Mouse (Mus musculus): ENCODE measurements around the gene Dact3. TPM values are rescaled to one million over a fixed set of nuclear protein-coding genes. Genes with fewer than 3 reads are reported as not detected.
A peak's percentile ranks its signal among the peaks of the same experiment; 100 is the strongest.

Gene Dact3
- total RNA-seq, 2 experiments from 2014 or later: 0.89 to 1.6 TPM

DNA sequence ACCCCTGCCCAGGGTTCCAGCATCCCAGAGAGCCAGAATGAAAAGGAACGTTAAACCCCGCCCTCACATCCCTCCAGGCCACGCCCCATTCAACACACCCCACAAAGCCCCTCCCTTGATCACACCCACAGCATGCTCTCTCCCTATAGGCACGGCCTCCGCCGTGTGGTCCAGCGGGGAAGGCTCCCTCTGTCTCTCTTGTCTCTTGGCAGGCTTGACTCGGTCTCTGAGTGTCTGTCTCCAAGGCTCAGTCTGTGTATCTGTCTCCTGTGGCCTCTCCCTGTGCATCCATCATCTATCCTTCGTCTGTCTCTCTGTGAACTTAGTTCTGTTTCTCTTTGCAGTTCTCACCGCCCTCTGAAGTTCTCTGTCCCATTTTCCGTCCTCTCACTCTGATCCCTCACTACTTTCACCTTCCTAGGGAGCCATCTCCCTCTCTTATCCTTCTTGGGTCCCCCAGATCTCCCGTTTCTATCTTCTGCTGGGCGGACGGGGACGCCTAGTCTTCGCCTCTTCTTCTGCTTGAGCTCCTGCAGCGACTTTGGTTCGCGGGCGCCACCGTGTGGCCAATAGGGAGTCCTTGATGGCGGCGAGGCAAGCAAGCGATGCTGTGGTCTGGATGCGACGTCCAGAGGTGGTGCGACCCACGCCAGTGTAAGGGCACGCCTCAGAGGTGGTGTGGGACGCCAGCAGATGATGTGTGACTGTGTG is 16.7 kb downstream of the Dact3 start, which contains the start of gene Gng8:
Gene Gng8 (plus strand): TSS at position 146 of the 711 bp plus-strand sequence.
- peak; percentile 87 for DNase-seq (ENCODE audit: low spot score)

GRCm38 (mm10) chr7:16892352-16892730 is 17.2 kb downstream of the Dact3 start:
- no peak for DNase-seq (ENCODE audit: low spot score)

GRCm38 (mm10) chr7:16893612-16894011 is 18.5 kb downstream of the Dact3 start:
- DNase-seq (ENCODE audit: low spot score): no peak

GRCm38 (mm10) chr7:16894279-16894678 is 19.2 kb downstream of the Dact3 start:
- DNase-seq (ENCODE audit: low spot score): no peak

DNA sequence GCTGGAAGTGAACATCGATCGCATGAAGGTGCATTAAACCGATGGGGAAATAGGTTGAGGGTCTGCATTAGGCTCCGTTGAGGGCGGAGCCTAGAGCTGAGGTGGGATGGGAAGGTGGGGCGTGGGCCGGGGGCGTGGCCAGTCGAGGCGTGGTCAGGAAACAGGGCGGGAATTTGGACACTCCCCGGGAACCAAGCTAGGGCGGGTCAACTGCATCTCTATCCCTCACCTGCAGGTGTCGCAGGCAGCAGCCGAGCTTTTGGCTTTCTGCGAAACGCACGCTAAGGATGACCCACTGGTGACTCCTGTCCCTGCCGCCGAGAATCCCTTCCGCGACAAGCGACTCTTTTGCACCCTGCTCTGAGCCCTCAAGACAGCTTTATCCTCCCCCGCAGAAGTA is 19.9 kb downstream of the Dact3 start:
- DNase-seq (ENCODE audit: low spot score): peak; percentile 82

GRCm38 (mm10) chr7:16895511-16895910 is 20.4 kb downstream of the Dact3 start:
- DNase-seq (ENCODE audit: low spot score): no peak

GRCm38 (mm10) chr7:16900526-16900925 is 25.4 kb downstream of the Dact3 start:
- DNase-seq (ENCODE audit: low spot score): peak; percentile 47

- no peak for DNase-seq (ENCODE audit: low spot score)
These were observed 28.4 kb downstream of the Dact3 start for GRCm38 (mm10) chr7:16903439-16903955.

DNA sequence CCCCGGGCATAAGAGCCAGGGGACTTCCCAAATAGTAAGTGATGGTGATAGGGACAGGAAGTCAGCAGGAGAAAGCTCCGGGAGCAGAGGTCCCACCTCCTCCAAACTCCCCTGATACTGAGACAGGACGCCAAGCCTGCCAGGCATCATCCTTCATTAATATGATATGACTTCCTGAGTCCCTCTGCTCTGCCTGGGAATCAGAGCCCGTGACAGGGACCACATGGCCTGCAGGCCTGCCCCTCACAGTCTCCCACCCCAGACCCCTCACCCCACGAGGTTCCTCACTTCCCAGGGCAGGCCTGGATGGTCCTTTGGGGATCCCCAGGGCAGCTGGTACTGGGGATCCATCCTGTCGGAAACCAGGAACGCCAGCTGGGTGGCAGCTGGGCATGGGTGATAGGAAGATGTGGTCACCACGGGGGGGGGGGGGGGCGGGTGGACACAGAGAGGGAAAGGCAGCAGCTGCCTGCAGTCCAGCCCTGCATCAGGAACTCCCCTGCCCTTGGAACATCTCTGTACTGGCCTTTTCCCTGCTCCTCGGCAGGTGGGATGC is 29.1 kb downstream of the Dact3 start:
- DNase-seq (ENCODE audit: low spot score): no peak

DNA sequence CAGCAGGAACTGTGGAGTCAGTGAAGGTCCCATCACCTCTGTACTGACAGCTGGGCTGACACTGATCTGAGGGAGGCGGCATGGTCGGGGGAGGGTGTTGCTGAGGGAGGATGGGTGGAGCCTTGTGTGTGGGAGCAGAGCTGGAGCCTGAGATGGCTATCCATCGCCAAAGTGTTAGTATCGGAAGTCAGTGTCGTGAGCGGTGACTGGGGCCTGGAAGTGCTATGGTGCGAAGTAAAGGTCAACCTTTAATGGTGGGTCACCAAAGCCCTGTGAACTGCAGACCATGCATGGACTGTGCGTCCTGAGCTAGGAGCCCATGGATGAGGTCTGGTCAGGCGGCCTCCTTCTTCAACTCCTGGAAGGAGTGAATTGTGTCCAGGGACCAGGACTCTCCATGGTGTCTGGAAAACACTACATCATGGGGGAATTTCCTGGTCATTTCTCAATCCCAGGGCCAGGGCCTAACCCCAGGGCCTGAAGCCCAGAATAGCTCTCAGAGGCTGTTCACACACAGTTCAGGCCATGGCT is 30.4 kb downstream of the Dact3 start:
- DNase-seq (ENCODE audit: low spot score): peak; percentile 52

DNA sequence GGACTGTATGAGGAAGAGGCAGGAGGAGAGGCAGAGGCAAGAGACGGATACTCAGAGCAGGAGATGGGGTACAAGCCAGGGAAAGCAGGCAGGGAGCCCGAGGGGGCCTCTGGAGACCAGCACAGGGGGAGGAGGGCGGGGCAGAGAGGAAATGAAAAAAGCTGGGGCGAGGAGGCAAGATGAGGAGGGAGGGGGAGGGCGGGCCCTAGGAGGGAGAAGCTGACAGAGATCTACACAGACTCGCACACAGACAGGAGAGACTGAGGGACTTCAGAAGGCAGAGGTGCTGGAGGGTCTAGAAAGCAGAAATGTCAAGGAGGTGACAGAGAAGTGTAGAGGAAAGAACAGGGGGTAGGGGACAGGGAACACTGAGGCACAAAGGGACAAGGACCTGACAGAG is 31.2 kb downstream of the Dact3 start, which contains the start of gene Ptgir:
Gene Ptgir (plus strand): TSS at position 210 of the 400 bp plus-strand sequence.
- DNase-seq (ENCODE audit: low spot score): peak; percentile 87

GRCm38 (mm10) chr7:16906889-16907559 is 31.9 kb downstream of the Dact3 start:
- no peak for DNase-seq (ENCODE audit: low spot score)

- DNase-seq (ENCODE audit: low spot score): no peak
These were observed 32.7 kb downstream of the Dact3 start for GRCm38 (mm10) chr7:16907842-16908241.

DNA sequence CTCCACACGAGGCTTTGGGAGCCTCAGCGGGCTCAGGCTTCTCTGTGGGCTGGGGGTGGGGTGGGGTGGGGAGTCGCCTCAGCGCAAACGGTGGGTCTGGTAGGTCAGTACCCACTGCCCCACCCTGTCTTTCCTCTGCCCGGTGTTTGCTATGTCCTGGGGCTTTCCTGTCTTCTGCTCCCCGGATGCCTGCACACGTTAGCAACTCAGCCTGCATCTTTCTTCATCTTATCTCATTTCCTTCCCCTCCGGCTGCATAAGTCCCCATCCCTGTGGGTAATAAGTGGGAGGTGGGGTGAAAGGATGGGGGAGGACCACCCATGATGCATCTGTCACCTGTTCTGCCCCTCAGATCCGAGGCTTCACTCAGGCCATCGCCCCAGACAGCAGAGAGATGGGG is 33.2 kb downstream of the Dact3 start:
- DNase-seq (ENCODE audit: low spot score): no peak

- DNase-seq (ENCODE audit: low spot score): no peak
These were observed 33.7 kb downstream of the Dact3 start for GRCm38 (mm10) chr7:16908859-16909258.

- DNase-seq (ENCODE audit: low spot score): no peak
These were observed 34.8 kb downstream of the Dact3 start for GRCm38 (mm10) chr7:16909909-16910308.

GRCm38 (mm10) chr7:16911904-16912303 is 36.8 kb downstream of the Dact3 start:
- DNase-seq (ENCODE audit: low spot score): no peak

GRCm38 (mm10) chr7:16912360-16912759 is 37.2 kb downstream of the Dact3 start:
- DNase-seq (ENCODE audit: low spot score): peak; percentile 67

- peak; percentile 82 for DNase-seq (ENCODE audit: low spot score)
These were observed 38.8 kb downstream of the Dact3 start for GRCm38 (mm10) chr7:16913806-16914452.

- no peak for DNase-seq (ENCODE audit: low spot score)
These were observed 39.6 kb downstream of the Dact3 start for GRCm38 (mm10) chr7:16914453-16915343.
